Mouse (Mus musculus) left cerebral cortex, adult 9 months (tissue): ENCODE results near the gene Boc.

Experiments used
- DNase-seq, 2 experiments: peaks; one replicate each; pipeline ENCODE4 v3.0.0; 2022; ENCODE audit warnings: low spot score in 2 of 2

Gene Boc

DNA sequence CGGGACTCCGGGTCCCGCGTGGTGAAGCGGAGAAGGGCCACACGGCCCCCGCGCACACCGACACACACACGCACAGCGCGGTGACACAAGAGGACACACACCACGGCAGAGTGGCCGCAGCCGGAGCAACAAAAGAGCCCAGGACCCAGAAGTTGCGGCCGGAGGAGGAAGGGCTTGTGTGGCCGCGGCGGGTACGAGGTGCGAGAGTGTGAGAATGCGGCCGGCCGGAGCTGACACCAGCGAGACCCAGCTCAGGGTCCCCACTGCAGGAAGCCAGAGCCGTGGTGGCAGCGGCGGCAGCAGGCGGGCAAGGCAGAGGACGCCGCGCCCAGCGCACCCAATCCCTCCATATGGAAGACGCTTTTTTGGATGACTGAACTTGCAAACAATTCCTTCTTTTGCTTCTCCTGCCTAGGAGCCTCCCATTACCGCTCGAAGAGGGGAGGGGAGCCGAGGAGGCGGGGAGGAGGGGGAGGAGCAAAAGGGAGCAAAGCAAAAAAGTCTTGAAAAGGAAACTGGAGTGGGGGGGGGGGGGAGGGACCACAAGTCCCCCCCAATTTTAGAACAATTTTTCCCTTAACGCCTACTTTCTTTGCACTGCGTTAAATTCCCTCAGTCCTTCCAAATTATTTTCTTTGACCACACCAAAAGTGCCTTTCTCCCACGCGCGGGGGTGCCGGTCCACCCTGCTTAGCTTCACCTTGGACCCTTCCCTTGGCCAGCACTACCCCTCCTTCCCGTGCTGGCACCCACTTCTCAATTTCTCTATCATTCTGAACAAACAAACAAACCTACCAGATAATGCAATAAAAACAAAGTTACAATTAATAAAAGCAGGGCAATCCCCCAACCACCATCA is at the start of gene Boc:
Boc (minus strand) TSS at position 427 of the 859 bp plus-strand sequence.
- peak in 1 of 2 experiments; percentile 57 for DNase-seq

DNA sequence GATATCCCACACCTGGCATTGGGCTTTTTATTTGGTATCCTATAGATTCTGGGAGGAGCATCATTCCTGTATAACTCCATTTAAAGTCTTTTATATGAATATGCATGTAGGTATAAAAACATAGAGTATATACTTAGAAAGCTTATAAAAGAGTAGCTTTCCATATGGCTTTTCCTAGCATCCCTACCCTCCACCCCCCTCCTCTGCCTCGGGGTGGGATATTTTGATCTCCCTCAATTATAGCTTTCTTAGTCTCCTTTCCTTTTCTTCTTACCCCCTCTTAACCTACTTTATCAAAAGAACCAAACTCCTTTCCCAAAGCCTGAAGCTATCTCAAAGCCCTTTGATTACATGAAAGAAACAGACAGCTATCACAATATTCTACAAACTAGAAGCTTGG is 47.9 kb upstream of the Boc start:
- no peak for DNase-seq

DNA sequence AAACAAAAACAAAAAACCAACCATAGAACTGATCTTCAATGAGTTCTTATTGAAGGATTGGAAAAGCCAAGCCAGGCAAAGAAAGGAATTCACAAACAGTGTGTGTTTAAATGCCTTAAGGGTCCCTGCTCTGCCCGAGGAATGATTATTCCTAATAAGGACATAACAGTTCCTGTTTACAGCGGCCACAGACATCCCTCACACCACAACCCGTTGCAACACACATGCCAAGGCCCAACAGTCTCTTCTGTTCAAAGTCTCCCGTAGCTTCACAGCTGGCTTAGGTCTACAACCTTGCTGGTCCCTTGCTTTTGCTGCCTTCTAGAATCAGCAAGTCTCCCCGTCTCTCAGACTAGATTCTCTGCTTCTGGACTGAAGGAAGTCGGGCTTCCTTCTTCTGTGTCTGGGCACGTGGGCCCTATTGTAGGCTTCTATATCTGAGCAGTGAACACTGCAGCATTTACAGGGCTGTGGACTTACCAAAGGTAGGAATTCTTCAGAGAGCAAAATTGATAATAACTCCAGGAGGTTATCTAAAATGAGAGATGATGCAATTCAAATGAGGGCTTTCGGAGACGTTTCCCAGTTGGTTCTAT is 45.4 kb upstream of the Boc start:
- DNase-seq = no peak

DNA sequence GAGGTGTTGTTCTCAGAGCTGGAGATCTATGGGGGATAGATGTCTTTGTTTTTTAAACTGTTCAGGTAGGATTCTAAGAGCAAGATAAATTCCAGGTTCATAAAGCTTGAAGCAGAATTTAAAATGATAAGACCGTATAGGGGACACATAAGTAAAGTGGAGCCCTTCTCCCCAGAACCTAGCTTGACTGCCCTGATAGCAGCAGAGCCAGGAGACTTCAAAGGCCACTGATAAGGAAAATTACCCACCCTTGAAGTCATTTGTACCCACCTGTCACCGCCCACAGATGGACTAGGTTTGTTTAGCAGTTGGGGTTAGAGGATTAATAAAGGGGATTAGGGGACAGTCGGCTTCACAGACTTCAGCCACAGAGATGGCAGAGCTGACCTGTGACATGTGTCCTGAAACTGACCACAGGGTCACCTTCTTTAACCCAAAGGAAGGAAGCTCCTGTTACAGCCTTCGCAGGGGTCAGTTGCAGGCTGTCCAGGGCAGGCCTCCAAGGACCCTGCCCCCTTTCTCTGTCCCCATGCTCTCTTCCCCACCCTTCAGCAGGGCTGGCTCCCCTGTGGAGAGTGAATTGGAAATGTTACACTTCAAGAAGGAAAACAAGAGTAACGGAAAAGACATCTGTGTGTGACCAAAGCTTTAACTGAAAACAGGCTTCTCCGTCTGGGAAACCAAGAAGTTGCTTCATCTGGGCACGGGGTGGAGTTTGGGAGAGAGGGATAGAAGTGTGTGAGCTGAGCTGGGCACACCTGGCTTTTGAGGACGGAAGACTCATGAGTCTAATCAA is 43.5 kb upstream of the Boc start:
- no peak for DNase-seq

DNA sequence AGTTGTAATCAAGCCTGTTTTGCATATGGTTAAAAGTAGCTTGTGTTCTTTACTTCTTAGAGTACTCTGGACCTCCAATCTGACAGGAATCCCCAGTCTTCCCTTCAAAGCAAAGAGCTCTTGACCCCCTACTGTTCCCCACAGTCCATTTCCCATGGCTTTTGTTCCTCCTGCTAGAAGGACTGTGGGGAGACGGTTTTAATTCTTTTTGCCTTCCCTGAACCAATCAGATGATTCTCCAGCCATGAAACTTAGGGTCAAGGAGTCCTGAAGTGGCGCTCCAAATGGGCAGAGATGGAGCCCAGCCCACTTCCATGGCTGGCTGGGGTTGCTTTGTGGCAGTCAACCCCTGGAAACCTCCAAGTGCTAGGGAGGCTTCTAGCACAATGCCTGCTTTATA is 42.5 kb upstream of the Boc start:
- no peak for DNase-seq

DNA sequence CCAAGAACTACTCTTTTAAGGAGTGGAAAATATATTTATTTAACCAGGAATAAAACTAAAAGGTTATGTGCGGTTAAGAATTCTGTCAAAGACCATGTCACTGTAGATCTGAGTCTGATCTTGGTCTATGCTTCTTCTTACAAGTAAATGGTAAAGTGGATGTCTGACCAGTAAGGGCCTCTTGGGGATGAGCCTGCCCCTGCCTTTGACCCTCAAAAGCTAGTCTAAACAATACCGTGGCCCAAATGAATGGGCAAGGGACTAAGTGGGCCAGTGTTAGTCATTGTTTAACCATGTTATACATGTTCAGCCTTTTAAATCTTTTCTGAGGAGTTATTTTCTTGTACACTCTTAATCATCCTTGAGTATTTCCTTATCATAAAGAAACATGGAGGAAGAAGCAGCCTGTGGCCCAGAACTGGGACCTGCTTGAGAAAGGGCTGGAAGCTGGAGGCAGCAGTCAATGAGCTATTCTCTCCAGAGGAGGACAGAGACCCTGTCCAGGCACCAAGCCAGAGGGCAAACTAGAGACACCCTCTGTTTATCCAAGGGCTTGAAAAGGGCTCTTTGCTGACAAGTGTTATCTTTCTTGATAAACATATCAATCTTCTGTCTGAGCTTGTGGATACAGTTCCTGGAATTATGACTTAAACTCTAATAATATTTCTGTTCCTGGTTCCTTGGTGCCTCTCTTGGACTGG is 38.6 kb upstream of the Boc start:
- DNase-seq = no peak

DNA sequence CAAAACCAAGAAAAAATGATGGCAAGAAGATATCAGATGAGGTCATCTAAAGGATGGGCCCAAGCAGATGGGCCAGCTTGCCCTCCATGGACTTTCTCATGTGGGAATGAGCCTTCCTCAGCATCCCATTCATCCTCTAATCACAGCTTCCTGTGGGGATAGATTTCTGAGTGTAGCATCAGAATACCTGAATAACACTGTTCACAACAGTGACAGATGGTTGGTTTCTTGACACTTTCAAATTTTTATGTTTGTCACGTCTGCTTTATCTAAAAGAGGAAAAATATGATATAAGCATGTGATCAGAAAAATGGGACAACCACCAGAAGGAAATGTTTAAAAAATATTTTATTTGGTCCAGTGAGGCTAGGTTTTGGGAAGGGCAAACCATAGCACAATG is 30.8 kb upstream of the Boc start:
- DNase-seq = no peak

DNA sequence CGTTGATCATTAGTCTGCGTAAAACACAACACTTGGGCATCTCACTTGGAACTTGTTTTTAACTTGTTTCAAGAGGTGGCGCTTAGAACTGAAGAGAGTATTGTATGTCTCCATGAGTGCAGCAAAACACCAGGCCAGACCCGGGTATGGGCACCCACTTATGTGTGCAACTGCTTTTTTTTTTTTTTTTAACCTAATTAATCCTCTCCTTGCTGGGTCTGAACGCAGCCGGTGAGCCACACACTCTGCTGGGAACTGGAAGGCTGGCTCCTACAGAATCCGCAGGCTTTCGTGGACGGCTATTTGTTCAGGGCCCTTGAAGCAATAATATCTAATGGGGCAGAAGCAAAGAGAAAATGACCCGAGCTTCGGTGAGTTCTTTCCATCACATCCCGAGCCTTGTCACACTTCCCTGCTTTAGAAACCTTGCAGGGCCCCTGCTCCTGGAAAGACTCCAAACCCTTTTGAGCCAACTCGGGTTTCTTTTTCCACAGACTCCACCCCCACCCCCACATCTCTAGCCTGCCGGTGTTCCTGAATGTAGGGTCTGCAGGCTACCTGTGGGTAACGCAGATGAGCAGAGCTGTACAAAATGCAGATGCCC is 20.8 kb upstream of the Boc start:
- DNase-seq = no peak

DNA sequence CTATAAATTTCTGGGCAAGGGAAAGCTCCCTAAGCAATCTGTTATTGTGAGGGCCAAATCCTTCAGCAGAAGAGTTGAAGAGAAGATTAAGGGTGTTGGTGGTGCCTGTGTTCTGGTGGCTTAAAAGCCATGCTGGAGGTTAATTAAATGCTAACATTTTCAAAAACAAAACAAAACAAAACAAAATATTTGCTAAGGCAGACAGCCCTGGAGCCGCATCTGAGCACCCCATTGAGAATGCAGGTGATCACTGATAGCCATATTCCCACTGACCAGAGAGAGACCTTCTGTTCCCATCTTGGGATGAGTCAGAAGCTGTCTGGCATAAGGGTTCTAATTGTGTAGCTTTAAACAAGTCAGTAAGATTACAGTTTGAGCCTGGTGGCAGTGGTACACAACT is 19.9 kb upstream of the Boc start:
- no peak for DNase-seq

DNA sequence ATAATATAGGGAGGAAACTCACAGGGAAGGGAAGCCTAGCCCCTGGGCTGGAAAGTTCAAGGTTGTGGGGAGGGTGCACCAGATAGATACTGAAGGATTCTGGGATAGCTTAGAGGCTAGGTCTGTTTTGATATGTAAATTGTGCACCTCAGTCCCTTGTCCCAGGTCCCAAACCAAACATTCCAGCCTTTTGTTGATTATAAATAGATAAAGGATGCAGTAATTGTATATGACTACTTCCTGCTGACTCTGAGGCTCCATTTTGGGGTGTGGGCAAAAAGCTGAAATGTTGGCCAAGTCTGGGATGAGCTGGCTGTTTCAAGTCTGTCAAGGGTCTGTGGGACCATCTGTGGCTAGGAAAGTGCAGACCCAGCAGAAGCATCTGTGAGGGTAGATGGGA is 9.4 kb upstream of the Boc start:
- DNase-seq = no peak

DNA sequence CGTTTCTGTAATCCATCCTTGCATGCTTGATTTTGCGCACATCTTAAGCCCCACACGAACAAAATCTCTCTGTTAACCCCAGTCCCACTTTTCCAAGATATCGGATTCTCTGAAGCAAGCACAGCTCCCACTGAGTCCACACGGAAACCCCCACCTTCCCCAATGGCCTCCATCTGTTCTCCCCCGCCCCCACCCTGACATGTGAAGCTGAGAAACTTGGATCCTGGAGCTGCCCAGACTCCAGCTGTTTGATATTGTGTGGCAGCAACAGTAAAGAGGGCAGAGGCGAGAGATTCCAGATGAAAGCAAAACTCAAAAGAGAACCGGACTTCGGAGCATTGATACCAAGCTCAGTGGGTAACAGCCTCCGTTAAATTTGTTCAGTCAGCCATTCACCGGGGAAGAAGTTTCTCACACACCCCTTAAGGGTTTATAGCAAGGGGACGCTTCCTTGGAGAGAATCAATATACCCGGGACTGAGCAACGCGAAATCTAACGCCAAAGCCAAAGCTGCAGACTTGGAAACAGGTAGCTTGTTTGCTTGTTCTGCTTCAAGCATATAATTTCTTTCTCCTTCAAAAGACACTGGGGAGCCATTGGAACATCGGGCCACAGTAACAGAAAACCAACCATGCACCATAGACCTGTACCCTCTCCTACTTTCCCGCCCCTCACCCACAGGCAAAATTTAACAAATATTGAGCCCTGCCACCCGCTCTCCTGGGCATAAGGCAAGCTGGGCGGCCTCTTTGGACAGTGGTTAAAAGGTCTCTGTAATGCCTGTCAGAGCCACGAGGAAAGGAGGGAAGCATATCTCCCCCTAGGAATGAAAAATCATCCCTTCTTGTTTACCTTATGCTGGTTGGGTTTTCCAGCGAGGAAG is 6.9 kb upstream of the Boc start:
- no peak for DNase-seq

DNA sequence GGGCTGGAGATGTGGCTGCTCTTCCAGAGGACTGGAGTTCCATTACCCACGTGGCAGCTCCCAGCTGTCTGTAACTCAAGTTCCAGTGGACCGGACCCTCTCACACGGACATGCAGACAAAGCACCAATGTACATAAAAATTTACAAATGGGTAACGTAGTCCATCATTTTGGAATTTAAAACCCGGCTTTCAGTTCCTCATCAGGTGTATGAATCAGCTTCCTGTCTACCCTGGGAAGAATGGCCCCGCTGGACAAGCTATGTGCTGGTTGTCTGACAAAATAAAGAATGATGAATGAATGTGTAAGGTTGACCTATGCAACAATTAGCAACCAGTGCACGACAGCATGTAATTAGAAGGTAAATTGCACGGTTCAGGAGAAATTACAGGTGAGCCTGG is 5.7 kb upstream of the Boc start:
- DNase-seq = no peak

DNA sequence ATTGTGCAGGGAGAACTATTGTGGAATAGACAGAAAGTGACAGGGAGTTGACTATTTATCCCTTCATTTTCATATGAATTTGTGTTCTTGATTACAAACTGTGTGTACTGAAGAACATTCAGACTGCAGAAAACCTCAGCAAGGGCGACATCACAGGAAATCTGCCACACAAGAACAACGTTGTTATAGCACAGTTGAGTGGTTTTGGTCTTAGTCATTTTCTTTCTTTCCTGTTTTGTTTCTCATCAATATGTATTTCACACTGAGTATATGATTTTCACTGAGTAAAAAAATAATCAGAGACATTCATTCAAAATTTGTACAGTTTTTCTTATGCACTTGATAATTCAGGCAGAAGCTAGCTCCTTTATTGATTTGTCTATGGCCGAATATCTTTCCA is 3.4 kb upstream of the Boc start:
- no peak for DNase-seq

DNA sequence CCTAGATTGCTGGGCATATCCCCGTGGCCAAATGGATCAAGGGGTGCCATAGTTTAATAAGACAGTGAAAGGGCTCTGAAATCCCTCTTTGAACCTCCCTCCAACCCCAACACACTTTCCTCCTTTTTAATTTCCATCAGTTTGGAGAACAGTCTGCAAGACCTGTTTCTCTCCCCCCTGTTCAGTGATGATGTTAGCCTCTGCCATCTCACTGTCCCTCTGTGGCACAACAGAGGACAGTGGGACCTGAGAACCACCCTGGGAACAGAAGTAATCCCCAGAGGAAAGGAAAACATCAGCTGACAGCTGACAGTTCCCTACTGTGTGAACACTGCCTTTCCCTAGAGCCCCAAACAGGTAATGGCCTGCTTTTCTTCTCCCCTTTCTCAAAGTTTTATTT is 1.5 kb upstream of the Boc start:
- no peak for DNase-seq

DNA sequence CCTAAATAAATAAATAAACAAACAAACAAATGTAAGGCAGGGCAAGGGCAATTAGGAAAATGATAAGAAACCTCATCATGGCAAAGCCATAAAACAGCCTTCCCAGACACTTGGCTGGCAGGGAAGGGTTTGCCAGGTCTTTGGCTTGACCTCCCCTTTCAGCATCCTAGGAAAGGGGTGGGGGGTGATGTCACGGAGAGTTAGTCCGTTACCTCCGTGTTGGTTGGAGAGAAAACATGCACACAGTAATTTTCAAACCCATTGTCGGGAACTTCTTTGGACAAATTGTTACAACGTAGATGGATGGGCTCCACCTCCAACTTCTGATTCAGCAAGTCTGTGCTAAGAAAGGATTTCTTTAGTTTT is 616 bp upstream of the Boc start:
- no peak for DNase-seq

DNA sequence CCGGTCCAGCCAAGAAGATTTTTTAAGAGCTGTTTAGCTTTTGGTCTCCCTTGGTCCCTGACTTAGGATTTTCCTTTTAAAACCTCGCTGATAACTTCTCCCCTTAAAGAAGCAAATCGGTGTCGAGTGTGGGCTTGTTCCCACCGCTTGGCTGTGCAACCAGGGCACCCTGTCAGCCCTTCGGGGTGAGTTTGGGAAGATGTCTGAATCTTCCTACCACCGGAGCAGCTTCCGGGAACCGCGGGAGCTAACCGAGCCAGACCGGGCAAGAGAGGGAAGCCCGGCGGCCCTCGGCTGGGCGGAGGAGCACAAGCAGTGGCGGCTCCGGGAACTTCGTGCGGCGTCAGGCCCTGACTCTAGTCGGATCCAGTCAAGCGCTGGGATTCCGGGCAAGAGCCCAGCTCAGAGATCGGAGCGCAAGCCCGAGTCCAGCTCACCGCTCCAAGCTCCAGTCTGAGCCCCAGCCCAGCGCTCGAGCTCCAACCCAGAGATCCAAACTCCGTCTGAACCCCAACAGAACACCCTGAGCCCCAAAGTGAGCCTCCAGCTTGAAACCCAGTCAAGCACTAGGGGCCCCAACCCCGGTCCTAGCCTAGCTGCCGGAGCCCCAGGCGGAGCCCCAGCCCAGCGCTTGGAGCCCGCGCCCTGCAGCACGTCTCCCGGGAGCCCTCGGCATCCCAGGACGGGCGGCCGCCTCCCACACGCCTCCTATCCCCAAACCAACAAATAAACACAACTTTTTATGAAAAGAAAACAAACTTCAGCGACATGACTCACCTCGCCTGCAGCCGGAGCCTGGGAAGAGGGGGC is 831 bp downstream of the Boc start:
- peak in 1 of 2 experiments; percentile 45 for DNase-seq

DNA sequence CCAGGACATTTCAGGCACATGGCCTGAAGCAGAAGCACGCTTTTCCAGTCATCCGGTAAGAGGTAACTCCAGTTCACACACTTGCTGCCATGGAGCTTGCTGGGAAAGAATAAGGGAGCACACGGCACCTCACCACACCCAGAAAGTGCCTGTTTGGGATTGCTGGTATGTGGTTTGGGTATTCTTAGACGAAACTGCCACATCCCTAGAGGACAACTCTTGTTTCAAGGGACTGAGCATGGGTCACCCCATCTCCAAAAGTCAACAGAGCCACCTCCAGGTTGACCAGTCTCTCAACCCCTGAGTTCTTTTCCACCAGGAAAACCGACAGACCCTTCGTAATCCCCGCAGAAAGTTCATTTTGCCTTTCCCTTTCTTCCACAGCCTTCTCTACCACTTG is 1.6 kb downstream of the Boc start:
- DNase-seq = no peak

DNA sequence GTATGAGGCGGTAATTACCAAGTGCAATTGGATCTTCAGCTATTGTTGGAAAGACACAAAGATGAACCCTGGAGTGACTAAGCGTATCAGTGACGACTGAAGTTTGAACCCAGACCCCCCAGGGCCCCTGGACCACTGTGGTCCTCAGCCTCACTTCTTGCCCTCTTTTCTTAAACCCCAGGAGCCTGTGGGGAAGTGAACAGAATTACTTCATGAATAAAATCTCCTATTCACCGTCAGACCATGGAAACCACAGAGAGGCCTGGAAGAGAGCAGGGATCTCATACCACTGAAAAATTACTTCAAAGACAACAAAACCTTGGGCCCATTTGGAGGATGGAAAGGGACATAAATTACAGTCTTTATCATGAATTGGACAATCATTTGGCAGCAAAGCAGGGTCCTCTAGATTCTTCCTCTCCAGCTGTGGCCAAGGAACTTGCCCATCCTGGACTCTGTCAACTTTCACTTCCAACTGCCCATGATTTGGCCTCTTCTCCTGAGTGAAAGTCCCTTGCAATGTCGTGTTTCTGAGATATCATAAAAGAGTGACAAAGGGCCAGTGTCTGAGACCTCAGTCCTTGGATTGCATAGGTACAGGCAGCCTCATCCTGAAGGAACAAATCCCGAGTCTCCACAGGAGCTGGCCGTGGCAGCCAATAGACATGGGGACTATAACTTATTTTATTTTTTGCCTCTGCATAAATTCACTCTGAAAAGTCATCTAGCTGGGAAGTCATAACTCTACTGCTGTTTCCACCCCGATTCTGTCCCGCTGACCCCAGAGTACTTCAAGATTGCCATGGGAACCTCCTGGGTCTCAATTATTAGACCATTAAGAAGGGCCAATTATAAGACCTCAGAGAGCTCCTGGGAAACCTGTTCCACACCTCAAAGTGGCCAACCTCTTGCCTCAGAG is 2.6 kb downstream of the Boc start:
- DNase-seq = no peak

DNA sequence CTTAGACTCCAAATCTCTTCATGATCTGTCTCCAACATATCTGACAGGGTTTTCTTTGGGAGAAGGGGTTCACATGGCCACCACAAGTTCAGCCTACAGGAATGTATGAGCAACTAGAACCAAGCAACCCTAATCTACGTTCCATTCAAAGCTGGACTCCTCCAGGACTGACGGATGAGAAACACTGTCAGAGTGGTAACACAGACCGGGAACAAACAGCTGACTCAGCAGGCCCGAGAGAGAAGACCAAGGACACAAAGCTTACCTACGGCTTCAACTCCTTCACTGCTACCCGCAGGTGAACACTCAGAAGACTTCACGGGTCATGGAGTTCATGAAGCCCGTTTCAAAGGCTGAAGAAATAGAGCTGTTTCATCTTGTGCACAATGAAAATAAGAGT is 4.8 kb downstream of the Boc start:
- DNase-seq = no peak
